Mouse (Mus musculus): Measurements from ENCODE around the gene C1qtnf4.

GRCm38 (mm10) chr2:90861486-90861885, 24.2 kb upstream of the C1qtnf4 start:
- TF ChIP-seq POLR2AphosphoS5 (IDR thresholded peaks at IDR 0.05; ENCODE audit: borderline replicate concordance, low read depth, low read length), result no peak
- TF ChIP-seq POLR2A (IDR thresholded peaks at IDR 0.05; ENCODE audit: control insufficient read depth in 1 of 2, insufficient read depth in 1 of 2, low read depth in 1 of 2, low read length in 2 of 2, poor library complexity in 1 of 2), result no peak
- TF ChIP-seq EP300 (IDR thresholded peaks at IDR 0.05; ENCODE audit: low read depth in 1 of 2, low read length in 2 of 2), result no peak
- no peak for TF ChIP-seq SMC3 (IDR thresholded peaks at IDR 0.05; ENCODE audit: low read depth, low read length)
- TF ChIP-seq SIN3A (IDR thresholded peaks at IDR 0.05; ENCODE audit: low read length), result no peak
- no peak for TF ChIP-seq MXI1 (IDR thresholded peaks at IDR 0.05; ENCODE audit: low read depth, low read length)
- no peak for TF ChIP-seq GATA1 (IDR thresholded peaks at IDR 0.05; ENCODE audit: low read depth, low read length)
- TF ChIP-seq CTCF (IDR thresholded peaks at IDR 0.05 in 2 of 3, conservative IDR thresholded peaks at IDR 0.05 in 1 of 3; ENCODE audit: control insufficient read depth in 1 of 3, insufficient read depth in 1 of 3, low read depth in 2 of 3, low read length in 3 of 3, poor library complexity in 1 of 3, severe bottlenecking in 1 of 3), result no peak
- no peak for TF ChIP-seq MEF2A (IDR thresholded peaks at IDR 0.05; ENCODE audit: extremely low read depth, insufficient replicate concordance, low read depth, low read length, poor library complexity, severe bottlenecking)

All from MEL (cell line).